Mouse (Mus musculus): Measurements from ENCODE around the gene 3110009E18Rik. TPM values are rescaled to one million over a fixed set of nuclear protein-coding genes. Genes with fewer than 3 reads are reported as not detected.

3110009E18Rik gene
- total and polyA plus RNA-seq, 3 experiments: 15.1 to 16.5 TPM; not detected in 1

DNA sequence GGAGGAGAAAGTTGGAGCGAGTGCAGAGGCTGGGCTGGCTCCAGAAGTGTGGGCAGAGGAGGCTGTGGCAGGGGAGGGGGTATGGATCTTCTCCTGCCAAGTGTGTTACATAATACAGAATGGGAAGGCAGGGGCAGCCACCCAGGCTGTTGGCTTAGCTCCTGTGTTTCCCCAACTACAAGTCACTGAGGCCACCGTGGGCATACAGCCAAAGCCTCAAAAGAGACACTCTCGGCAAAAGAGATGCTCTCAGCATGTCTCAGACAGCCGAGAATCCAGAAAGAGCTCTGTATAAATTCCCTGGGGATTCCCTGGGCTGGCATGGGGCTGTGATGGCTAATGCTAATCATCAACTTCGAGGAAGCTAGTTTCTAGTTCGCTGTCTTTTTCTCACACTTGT is 86.6 kb downstream of the 3110009E18Rik start:
- DNase-seq (ENCODE audit: low read depth, low spot score): no peak
- H3K27ac ChIP-seq (ENCODE audit: control insufficient read depth, low read depth, low read length): no peak overlapping the region
- no peak overlapping the region for H3K4me3 ChIP-seq (ENCODE audit: control insufficient read depth in 1 of 2, insufficient read depth in 1 of 2, low read depth in 2 of 2, low read length in 2 of 2)
- H3K9ac ChIP-seq (ENCODE audit: control insufficient read depth, low read depth, low read length, poor library complexity, severe bottlenecking): no peak overlapping the region
- no peaks in the 10 kb centered on the region for H3K36me3 ChIP-seq (ENCODE audit: control insufficient read depth in 1 of 2, insufficient read depth in 2 of 2, low read length in 2 of 2)
- H3K27me3 ChIP-seq (ENCODE audit: control insufficient read depth in 1 of 2, insufficient read depth in 2 of 2, low read length in 2 of 2): no peaks in the 10 kb centered on the region
- TF ChIP-seq MYC (IDR thresholded peaks at IDR 0.05; ENCODE audit: low read depth, low read length) (no peak), ZMIZ1 (IDR thresholded peaks at IDR 0.05; ENCODE audit: low read depth, low read length) (no peak), SIN3A (IDR thresholded peaks at IDR 0.05; ENCODE audit: low read length) (no peak), POLR2AphosphoS2 (IDR thresholded peaks at IDR 0.05; ENCODE audit: low read length) (no peak), GABPA (IDR thresholded peaks at IDR 0.05; ENCODE audit: low read depth, low read length) (no peak), ELF1 (IDR thresholded peaks at IDR 0.05; ENCODE audit: low read depth, low read length) (no peak), ZNF384 (IDR thresholded peaks at IDR 0.05; ENCODE audit: low read depth, low read length) (no peak), EP300 (IDR thresholded peaks at IDR 0.05; ENCODE audit: low read depth in 1 of 2, low read length in 2 of 2) (no peak), KAT2A (conservative IDR thresholded peaks at IDR 0.05; ENCODE audit: low read depth, low read length) (no peak), HCFC1 (IDR thresholded peaks at IDR 0.05; ENCODE audit: low read depth, low read length) (no peak), RAD21 (IDR thresholded peaks at IDR 0.05; ENCODE audit: low read depth, low read length) (no peak)
- no peaks in the 10 kb centered on the region for H3K79me2 ChIP-seq (ENCODE audit: control insufficient read depth, insufficient read depth, low read length, poor library complexity)
- H3K9me3 ChIP-seq (replicated peaks; ENCODE audit: insufficient read depth, low read length): no peaks in the 10 kb centered on the region
- no peaks in the 10 kb centered on the region for H3K4me1 ChIP-seq (ENCODE audit: control insufficient read depth in 1 of 2, insufficient read depth in 2 of 2, low read length in 2 of 2)

DNA sequence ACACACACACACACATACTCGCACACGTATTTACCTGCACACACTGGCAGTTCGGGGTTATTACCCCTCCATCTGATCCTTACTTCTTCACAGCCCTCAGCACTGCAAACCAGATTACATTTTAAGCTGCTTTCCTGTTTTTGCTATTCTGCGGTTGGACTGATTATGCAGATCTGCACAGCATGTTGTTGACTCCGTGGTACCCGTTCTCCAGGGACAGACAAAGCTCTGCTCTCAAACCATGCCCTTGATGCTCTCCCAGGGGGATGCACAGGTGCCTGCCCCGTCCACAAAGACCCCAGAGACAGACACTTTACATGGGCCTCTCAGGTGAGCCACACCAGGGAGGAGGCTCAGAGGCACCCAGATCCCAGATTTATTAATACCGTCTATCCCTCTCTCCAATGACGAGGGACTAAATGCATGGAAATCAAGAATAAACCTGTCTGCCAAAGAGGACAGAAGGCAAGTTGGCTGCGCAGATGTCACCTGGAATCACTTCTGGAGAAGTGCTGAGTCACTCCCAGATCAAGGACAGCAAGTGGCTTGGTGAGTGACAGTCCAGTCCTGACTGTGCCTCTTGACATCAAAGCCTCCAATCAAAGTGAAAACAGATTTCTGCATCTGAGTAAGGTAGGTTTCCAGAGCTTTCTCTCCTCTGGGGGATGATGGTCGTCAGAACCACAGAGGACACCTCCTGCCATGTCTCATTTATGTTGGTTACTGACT is 87.7 kb downstream of the 3110009E18Rik start:
- Histone ChIP-seq H3K9me3 (replicated peaks; ENCODE audit: insufficient read depth, low read length) (no peaks in the 10 kb centered on the region), H3K4me1 (ENCODE audit: control insufficient read depth in 1 of 2, insufficient read depth in 2 of 2, low read length in 2 of 2) (no peaks in the 10 kb centered on the region), H3K4me3 (ENCODE audit: control insufficient read depth in 1 of 2, insufficient read depth in 1 of 2, low read depth in 2 of 2, low read length in 2 of 2) (no peak overlapping the region), H3K79me2 (ENCODE audit: control insufficient read depth, insufficient read depth, low read length, poor library complexity) (no peaks in the 10 kb centered on the region), H3K9ac (ENCODE audit: control insufficient read depth, low read depth, low read length, poor library complexity, severe bottlenecking) (no peak overlapping the region), H3K27ac (ENCODE audit: control insufficient read depth, low read depth, low read length) (no peak overlapping the region), H3K27me3 (ENCODE audit: control insufficient read depth in 1 of 2, insufficient read depth in 2 of 2, low read length in 2 of 2) (no peaks in the 10 kb centered on the region), H3K36me3 (ENCODE audit: control insufficient read depth in 1 of 2, insufficient read depth in 2 of 2, low read length in 2 of 2) (no peaks in the 10 kb centered on the region)
- TF ChIP-seq KAT2A (conservative IDR thresholded peaks at IDR 0.05; ENCODE audit: low read depth, low read length) (no peak), ELF1 (IDR thresholded peaks at IDR 0.05; ENCODE audit: low read depth, low read length) (no peak), CHD2 (IDR thresholded peaks at IDR 0.05; ENCODE audit: low read length) (no peak), POLR2AphosphoS5 (IDR thresholded peaks at IDR 0.05; ENCODE audit: borderline replicate concordance, low read depth, low read length) (no peak), EP300 (IDR thresholded peaks at IDR 0.05; ENCODE audit: low read depth in 1 of 2, low read length in 2 of 2) (no peak), JUND (IDR thresholded peaks at IDR 0.05; ENCODE audit: low read depth, low read length) (no peak), USF2 (IDR thresholded peaks at IDR 0.05; ENCODE audit: borderline replicate concordance in 1 of 2, insufficient read depth in 1 of 2, low read depth in 1 of 2, low read length in 2 of 2) (no peak), E2F4 (IDR thresholded peaks at IDR 0.05; ENCODE audit: borderline replicate concordance, low read depth, low read length) (no peak), RCOR1 (IDR thresholded peaks at IDR 0.05; ENCODE audit: low read depth, low read length) (no peak), ZNF384 (IDR thresholded peaks at IDR 0.05; ENCODE audit: low read depth, low read length) (no peak), SMC3 (IDR thresholded peaks at IDR 0.05; ENCODE audit: low read depth, low read length) (no peak), MAX (IDR thresholded peaks at IDR 0.05; ENCODE audit: low read length) (no peak), MYB (IDR thresholded peaks at IDR 0.05; ENCODE audit: low read depth, low read length) (no peak)
- no peak for DNase-seq (ENCODE audit: low read depth, low spot score)
